Mouse (Mus musculus): Measurements from ENCODE around the gene Tlr6.

GRCm38 (mm10) chr5:64958991-64959842 lies 680 bp downstream of the Tlr6 start:
- TF ChIP-seq CTCF (IDR thresholded peaks at IDR 0.05; ENCODE audit: insufficient read depth, low read depth, low read length) (no peak), POLR2A (IDR thresholded peaks at IDR 0.05; ENCODE audit: insufficient read depth, low read depth, low read length) (no peak)

All from olfactory bulb, adult 2 months (tissue).